Mouse (Mus musculus) spleen, embryonic (tissue): ENCODE results near the gene Dock9.
"Not testable (repeated sequence)": the region's sequence is repeated elsewhere in the genome, so short reads cannot be mapped to it uniquely, and the experiment has no call there.

Experiments
- CTCF ChIA-PET: fragments of 350-600 bp; sonication (Branson Sonifier 250); formaldehyde crosslinking; loops from one replicate; lab custom pipeline; 2022; lab: Charles Lee

Gene Dock9

DNA sequence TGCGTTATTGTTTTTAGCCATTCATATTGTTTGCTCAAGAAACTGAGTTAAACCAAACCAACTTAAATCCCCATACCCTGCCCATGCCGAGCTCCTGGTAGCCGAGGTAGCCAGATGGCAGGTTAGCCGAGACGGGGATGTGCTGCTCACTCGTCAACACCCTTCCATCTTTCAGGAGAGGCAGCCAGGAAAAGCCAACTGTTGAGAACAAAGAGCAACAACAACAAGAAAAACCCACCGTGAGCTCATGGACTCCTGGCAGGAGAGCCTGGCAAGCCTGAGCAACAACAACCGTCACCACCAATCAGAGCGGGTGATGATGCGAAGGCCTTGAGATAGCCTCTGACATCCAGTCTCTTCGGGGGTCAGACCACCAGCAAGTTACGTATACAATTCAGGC is 170.9 kb downstream of the Dock9 start:
- CTCF ChIA-PET: no interaction called here

DNA sequence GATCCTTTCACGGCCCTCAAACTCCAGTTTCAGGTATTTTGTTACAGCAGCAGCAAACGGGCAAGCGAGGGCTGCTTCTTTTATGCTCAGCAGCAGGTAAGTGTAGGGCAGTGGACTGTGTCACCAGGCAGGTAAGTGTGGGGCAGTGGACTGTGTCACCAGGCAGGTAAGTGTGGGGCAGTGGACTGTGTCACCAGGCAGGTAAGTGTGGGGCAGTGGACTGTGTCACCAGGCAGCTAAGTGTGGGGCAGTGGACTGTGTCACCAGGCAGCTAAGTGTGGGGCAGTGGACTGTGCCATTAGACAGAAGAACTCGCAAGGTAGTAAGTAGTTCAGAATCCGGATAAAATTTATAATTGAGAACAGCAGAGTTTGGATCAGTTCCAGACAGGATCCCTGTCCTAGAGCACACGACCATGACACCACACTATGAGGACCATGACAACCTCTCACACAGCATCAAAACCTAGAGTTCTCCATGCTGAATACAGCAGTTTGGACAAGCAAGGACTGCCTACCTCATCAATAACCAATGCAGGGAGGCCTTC is 173.6 kb downstream of the Dock9 start:
- CTCF ChIA-PET: not testable (repeated sequence)

DNA sequence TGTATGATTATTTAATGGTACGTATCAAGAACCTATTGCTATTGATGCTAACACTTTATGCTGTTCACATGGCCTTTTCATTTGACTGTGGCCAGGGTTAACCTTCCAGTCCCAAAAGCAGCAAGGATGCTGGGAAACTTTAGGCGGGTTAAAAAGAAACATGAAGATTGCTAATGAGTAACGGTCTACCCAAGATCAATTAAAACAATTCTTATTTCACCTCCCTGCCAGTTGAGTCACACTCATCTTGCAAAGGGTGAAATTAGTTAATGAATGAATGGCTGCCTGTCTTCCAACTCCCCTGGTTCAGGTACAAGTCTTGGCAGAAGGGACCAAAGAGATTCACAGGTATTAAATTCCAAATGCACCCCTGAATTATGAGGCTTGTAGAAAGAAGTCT is 175.8 kb downstream of the Dock9 start:
- CTCF ChIA-PET: no interaction called here

DNA sequence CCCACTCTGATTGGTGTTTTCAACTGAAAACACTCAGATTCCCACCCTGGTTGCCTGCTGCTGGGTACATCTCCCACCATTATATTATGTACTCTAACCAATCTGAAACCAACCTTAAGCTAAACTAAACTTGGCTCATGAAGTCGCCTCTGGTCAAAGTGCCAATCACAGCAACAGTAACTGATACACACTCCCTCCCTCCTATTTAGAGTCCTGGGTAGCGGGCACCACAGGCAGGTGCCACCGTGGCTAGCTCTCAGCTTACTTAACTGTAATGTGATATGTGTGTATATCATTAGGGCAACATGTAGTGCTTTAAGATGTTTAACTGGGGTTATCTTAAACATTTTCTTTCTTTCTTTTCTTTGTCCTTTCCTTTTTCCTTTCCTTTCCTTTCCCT is 177.1 kb downstream of the Dock9 start:
- CTCF ChIA-PET: no interaction called here

DNA sequence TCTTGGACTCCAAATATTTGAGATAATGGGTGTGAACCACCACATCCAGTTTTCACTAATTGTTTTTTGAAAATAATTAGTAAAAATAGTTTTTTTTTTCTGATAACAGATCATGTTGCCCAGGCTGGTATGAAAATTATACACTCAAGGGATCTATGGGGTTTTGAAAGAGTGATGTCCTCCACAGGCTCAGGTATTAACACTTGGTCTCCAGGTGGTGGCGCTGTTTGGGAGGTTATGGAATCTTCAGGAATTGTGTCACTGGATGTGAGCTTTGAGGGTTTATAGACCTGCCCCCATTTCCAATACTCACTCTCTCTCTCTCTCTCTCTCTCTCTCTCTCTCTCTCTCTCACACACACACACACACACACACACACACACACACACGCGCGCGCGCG is 177.5 kb downstream of the Dock9 start:
- CTCF ChIA-PET: no interaction called here

DNA sequence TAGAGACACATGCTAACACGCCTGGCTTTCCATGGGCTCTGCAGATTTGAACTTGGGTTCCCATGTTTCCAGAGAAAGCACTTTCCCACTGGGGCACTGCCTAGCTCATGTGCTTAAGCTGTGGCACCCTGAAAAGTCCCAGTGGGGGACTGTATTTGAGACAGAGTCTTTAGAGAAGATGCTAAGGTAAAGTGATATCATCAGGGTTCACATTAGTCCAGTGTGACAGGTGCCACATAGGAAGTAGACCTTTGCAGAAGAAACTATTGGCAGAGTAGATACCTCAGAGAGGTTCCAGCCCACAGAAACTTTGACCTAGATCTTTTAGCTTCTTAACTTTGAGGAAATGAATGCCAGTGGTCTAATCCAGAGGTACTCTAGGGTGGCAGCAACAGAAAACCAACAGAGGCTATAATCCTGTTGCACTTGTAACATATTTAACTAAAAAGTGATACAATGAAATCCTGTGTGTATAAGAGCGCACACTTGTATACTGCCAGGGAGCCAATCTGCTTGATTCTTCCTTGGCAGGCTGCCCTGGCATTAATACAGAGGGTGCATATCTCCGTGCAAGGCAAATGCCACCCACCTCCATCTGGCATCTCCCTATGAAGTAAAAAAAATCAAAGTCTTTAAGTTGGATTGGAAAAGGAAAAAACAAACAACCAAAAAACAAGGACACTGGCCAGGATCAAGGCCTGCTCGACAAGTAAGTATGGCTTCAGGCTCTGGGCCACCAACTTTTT is 179.8 kb downstream of the Dock9 start:
- CTCF ChIA-PET: no interaction called here

DNA sequence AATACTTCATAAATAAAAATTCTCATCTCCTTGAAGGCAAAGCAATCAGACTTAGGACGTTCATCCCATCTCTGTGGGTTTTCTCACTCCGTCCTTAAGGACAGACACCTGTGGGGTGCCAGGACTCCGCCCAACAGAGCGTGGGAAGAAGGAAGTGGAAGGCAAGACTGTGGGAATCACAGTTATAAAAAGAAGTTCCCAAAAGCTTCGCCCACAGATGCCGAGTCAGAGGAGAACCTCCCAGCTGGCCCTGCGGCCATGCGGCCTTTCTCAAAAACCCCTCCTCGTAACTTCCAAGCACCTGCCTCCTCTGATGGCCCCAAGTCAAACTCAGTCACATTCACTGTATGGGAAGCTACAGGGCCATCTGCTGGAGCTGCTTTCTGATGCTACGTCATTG is 182.2 kb downstream of the Dock9 start:
- CTCF ChIA-PET: no interaction called here

DNA sequence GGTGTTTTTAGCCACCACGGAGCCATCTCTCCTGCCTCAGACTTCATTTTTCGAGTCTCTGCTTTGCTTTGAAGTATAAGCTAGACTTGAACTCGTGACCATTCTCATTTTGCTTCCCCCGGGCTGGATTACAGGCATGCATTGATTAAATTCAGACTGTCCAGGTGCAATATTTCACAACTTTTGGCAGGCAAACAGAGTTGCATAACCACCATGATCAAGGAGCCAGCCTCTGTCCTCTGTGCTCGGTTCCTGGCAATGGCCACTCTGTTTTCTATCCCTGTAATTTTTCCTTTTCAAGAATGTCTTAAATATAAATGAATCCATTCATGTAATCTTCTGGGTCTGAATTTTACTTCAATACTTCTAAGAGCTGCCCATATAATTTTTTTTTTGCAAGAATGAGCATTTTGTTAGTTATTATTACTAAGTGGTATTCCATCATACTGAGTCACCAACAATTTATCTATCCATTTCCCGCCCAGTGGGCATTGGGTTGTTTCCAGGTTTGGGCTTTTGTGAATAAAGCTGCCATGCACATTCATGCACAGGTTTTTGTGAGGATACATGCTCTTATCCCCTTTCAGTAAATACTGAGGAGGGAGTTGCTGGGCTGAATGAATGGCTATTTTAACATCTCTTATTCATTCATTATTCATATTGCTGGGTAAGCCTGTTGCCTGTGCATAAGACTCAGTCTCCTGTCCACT is 183.0 kb downstream of the Dock9 start:
- CTCF ChIA-PET: no interaction called here

DNA sequence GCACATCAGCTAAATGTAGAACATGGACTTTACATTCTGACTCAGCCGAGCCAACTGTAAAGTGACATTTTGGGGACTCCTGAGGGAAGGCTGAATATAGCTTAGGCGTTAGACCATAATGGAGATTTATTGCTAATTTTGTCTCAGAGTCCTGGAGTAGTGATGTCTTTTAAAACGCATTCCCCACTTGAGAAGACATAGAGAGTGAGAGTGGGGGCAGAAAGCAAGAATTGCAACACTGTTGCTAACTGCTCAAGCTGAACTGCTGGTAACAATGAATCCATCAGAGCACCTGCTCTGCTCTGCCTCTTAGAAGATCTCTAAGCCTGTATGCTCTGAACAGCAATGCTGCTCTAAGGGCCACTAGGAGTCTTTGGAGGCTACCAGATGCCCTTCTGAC is 184.1 kb downstream of the Dock9 start:
- CTCF ChIA-PET: interaction anchor here (0.5 kb wide), 1 partner anchor 1296 kb away, joined by 3 read pairs; no protein-coding TSS in a partner anchor

DNA sequence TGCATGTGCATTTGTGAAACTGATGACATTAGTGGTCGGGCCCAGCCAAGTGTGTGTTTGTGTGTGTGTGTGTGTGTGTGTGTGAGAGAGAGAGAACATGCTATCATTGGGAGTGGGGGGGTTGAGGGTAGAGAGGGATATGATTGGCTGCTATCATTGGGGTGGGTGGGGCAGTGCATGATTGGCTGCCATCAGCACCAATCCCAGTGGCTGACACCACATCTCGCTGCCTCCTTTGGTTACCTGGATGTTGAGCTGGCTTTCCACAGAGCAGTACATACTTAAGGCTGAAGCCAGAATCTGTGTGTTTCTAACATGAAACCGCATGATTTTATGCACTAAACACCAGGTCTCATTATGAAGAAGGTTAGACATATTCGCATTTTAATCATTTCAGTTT is 184.7 kb downstream of the Dock9 start:
- CTCF ChIA-PET: no interaction called here

DNA sequence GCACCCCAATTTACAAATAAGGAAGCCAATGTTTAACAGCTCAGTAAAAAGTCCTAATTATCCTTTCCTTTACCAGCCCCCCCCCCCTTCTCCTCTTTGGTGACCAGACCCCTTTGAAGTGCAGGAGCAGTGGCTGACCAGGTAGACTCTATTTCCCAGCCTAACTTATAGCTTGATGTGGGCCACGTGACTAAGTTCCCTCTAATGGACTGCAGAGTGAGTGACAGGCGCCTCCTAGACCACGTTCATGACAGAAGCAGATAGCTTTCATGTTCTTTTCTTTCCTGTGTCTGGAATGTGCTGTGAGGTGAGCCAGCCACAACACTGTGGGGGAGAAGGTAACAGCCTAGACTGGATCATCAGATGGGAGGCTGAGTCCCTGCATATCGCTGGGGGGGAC is 186.1 kb downstream of the Dock9 start:
- CTCF ChIA-PET: no interaction called here

DNA sequence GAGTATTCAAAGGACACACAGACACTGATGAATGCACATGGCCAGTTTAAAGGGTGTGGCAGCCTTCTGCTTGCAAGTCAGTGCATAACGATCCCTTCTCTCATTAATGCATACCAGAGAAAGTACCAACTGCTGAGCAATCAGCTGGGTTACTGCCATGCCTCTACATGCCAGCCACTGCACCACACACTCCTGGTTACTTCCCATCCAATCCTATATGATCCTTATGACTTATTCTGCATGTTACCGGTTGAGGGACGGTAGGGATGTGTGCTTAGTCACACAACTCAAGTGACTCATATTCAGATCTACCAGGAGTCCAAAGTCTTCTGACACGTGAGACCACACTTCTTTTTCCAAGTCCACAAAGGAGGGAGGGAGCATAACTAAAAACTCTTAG is 186.5 kb downstream of the Dock9 start:
- CTCF ChIA-PET: interaction anchor here (0.7 kb wide), 1 partner anchor 10 kb away, joined by 4 read pairs; no protein-coding TSS in a partner anchor

DNA sequence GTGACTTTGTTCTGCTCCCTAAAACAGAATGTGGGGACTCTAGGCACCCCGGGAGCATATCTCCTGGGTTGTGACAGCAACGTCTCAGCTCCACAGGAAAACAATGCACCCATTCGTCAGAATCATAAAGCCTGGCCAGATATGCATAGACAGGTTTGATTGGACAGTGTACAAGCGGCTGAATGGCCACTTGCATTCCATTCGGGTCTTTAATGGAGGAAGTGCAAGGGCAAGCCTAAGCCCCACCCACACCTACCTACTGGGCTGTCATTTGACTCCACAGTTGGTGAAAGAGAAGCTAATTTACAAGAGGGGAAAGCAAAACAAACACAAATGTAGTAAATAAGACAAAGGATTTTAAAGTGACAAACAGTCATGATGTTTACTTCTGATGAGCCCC is 189.1 kb downstream of the Dock9 start:
- CTCF ChIA-PET: no interaction called here

DNA sequence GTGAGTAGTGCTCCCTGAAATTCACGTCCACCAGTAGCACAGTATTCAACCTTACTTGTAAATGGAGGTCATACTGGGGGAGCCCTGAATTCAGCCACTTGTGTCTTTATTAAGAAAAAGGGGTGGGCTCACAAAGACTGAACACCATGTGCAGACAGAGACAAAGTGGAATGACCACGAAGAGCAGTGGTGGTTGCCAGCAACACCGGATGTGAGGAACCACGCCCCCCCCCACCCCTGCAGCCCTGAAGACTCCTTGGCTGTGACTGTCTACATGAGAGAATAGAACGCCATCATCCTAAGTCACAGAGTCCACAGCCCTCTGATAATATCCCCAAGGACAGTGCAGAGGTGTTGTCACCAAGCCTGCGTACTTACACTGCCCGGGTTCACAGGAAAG is 191.2 kb downstream of the Dock9 start:
- CTCF ChIA-PET: no interaction called here

DNA sequence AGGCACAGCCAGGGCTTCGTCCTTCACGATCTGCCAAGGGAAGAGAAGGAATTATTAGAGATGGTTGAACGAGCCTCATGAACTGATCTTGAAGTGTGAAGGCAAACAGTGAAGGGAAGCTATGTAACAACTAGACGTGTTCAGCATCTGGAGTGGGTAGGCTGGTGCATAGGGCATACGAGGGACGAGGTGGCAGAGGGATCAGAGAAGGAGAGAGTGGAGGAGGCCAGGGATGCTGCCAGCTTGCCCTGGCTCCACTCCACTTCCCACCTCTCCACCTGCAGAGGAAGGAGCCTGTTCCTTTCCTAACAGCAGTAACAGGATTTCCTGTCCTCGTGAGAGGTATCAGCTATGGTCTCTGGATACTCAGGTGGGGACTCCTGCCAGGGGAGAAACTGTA is 192.4 kb downstream of the Dock9 start:
- CTCF ChIA-PET: no interaction called here

DNA sequence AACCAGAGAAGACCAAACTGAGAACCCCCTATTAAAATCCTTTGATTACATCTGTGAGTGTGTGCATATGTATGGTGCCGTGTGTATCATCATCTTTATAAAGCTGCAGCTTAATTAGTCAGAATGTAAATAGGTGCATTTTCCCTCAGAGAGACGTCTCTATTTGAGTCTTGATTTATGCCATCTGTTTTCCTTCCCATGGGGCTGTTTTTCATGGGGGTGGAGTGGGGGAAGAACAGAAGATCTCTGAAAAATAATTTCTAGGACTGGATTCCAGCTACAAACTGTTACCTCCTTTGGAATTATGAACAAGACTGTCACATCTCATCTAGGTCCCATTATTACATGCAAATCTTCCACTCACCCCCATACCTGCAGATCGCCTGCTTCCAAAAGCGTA is 193.1 kb downstream of the Dock9 start:
- CTCF ChIA-PET: interaction anchor here (0.5 kb wide), 1 partner anchor 12 kb away, joined by 3 read pairs; no protein-coding TSS in a partner anchor

DNA sequence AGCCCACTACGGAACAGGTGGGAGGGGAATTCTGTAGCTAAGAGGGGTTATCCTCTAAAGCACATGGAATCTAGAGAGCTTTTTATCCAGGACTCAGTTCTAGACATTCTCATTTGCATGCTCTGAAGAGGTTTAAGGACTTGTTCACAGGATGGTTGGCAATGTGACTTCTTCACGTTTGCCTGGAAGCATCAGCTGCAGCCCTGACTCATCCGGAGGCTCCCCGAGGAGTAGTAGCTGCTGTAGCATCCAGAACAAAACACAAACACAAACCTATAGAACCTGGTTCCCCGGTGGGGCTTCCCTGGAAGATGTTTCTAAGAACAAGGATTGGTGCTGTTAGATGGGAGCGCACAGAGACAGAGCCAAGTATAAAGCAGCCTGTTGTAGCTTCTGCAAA is 195.0 kb downstream of the Dock9 start:
- CTCF ChIA-PET: no interaction called here

DNA sequence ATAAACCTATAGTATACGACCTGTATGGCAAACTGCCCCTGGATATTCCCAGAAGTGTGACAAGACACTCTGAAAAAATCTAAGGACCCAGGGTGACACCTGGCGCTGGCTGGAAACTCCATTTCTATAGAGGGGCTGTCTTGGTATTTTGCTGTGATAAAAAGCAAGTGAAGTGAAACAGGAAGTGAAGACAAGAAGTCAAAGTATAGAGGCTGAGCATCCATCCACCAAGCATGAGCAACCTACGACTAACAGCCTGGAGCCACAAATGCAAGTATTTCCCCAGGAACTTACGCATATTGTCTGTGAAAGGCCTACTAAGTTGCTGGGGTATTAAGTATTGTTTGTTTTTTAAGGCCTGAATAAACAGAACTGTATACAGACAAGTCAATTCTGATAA is 197.1 kb downstream of the Dock9 start:
- CTCF ChIA-PET: no interaction called here

DNA sequence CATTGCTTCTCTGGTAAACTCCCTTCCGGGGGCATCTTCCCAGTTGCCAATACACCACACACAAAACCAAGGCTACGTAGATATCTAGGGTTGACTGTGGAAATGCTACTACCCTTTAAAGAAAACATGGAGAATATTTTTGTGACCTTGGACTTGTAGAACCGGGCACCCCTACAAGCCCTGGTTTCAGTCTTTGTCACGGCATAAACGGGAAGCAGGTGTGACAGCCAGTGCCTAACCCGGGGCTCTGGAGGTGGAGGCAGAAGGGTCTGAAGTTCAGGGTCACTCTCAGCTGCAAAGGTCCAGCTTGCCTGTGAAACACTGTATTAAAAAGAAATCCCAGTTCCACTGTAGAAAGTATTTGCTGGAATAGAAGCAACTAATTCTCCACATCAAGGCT is 200.6 kb downstream of the Dock9 start:
- CTCF ChIA-PET: no interaction called here

DNA sequence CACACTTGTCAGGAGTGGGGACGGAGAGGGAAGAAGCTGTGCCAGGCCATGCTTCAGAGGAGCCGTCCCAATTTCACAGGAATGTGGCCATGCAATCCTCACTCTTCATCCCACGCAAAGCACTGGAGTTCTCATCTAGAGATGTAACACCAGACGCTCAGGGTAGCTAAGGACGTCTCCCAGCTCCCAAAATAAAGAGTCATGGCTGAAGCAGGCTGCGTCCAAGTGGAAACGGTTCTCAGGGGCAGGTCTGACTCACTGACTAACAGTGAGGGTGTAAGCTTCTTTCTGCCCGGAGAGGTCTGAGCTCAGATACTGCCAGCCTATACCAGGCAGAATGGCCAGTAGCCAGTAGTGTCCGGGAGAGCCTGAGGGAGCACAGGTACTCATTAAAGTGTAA is 201.0 kb downstream of the Dock9 start:
- CTCF ChIA-PET: no interaction called here

DNA sequence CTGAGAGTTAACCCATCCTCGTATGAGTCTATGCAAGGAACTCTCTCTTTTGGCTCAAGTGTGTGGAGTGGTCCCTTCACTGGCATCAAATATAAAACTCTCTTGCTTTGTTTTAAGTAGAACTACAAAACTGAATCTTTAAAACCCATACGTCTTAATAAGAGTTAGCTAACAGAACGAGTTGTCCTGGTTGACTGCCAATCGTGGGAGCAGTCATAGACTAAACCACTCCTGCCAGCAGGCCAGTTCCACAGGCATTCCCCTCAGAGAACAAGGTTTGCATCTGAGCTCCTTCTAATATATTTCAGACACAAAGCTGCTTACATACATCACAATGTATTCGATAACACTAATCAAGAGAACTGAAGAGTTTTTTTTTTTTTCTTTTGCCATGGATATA is 203.0 kb downstream of the Dock9 start:
- CTCF ChIA-PET: no interaction called here

DNA sequence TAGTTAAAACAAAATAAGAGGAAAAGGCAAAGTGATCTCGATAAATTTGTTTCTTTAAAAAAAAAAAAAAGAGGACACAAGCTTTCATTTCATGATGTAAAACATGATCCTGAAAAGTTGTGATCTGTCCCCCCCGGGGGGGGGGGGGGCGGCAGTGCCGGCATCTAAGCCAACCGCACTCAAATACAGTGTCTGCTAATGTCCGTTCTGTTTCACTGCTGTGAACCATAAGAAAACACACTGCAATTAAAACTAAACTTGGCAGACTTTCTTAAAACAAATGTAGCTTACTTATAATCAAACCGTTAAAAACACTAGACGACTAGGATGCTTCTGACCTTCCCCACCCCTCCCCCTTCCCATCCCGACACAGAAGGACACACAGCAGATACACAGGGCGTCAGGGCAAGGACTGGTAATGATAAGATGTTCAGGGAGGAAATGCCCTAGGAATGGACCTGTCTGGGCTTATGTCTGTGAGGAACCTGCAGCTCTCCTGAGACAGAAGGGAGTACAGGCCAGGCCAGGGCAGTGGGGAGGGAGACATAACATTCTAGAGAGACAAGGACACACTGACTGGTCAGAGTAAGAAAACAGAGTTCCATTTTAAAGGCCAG is 204.2 kb downstream of the Dock9 start:
- CTCF ChIA-PET: interaction anchor here (0.7 kb wide), 1 partner anchor 541 kb away, joined by 3 read pairs; no protein-coding TSS in a partner anchor

DNA sequence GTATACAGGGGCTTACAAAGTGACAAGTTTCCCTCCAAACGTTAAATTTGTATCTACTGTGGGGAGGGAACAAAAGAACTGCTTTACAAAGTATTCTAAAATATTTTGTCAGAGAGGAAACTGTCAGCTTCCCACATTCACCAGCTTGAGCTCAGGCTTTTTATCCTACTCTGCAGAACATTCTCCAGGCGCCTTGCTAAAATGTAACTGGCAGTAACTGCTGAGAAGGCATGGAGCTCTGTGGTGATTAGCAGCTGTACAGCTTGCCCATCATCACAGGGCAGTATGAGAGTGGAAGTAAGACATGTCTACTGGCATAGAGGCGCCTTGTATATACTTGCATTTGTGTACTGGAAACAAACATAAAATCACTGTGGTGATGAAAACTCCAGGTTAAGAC is 204.7 kb downstream of the Dock9 start:
- CTCF ChIA-PET: no interaction called here
